Mouse (Mus musculus): ENCODE measurements around the gene Als2. TPM values are rescaled to one million over a fixed set of nuclear protein-coding genes. Genes with fewer than 3 reads are reported as not detected.

The Als2 gene
- total RNA-seq, 2 experiments from 2014 or later: 22.8 to 24.7 TPM

DNA sequence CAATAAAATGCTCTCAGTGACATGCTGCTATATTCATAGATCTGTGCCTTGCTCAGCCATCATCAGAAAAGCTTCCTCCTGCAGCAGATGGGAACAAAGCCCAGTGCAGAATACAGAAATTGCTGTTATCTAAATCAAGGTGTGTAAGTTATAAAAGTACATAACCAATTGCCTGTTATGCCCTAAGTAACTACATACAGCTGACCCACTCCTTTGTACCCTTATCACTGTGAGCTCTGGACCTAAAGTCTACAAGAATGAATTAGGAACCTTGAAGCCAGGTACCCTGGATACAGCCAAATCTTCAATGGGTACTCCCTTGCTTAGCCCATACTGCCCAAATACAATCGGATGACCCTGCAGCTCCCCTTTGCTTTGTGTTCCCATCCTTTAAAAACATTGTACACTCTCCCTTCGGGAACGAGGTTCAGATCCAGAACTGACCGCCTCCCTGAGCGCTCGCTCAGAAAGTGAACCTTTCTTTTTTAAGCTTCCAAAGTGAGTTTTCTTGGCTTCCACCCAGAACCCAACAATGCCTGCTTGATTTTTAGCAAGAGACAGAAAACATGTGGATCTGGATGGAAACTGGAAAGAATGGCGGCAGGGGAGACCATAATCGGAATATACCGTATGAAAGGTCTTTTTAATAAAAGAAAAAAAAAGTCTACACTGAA lies 70.7 kb downstream of the Als2 start:
- no peak for DNase-seq (ENCODE audit: low spot score in 2 of 2)

GRCm38 (mm10) chr1:59163918-59164317 lies 73.1 kb downstream of the Als2 start:
- no peak for DNase-seq (ENCODE audit: low spot score in 2 of 2)

- no peak for DNase-seq (ENCODE audit: low spot score in 2 of 2)
Observed at GRCm38 (mm10) chr1:59163030-59163461, 74.0 kb downstream of the Als2 start, which contains the start of gene Mpp4. Gene Mpp4 (minus strand): TSS chr1:59163389.

GRCm38 (mm10) chr1:59162309-59163024 lies 74.6 kb downstream of the Als2 start:
- no peak for DNase-seq (ENCODE audit: low spot score in 2 of 2)

DNA sequence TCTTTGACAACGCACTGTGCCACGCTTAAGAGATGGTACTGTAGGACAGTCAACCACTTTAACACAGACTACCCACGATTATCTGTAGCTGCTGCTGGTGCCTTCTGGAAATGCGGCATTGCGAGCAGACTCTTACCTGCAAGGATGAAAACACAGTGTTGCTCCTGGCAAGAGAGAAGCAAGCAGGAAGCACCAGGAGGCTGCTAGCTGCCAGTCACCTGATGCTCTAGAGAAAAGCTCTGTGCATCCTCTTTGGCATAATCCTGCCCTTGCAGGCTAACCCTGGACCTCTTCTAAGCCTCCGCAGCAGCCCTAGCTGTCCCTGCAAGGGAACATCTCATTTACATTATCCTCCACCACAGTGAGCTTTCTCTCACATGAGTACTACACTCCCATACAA lies 75.6 kb downstream of the Als2 start:
- DNase-seq (ENCODE audit: low spot score in 2 of 2): no peak

DNA sequence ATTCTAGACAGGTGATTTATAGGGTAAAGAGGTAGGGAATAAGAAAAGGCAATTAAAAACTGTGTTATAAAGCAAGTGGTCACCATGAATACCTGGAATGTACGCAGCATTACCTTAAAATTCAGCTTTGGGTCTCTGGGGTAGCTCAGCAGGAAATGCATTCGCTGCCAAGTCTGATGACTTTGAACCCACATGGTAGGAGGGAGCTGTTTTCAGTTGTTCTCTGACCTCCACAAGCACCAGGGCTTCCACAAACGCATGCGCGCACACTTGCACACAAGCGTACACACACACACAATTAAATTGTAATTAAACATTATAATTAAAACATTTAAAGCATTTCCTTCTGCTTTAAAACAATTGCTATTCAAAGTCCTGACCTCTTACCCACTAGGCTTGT lies 76.2 kb downstream of the Als2 start:
- DNase-seq (ENCODE audit: low spot score in 2 of 2): no peak

- no peak for DNase-seq (ENCODE audit: low spot score in 2 of 2)
Observed at GRCm38 (mm10) chr1:59159136-59159535, 77.9 kb downstream of the Als2 start.

DNA sequence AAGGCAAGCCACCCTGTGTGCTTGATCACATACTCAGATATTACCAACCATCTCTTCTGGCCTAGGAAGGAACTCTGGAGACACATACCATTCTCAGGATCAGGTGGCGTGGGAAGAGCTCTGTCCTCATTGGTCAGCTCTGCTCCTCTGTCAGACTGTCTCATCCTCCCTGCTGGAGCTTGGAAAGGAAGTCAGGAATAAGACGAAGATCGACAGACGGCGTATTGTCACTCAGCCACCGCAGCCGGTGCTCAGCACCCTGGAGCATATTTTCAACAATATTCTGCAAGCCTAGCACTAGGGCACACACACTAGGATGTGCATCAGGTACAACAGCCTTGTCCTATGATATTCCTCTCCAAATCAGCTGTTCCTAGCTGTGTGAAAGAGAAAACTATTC lies 78.5 kb downstream of the Als2 start:
- no peak for DNase-seq (ENCODE audit: low spot score in 2 of 2)

DNA sequence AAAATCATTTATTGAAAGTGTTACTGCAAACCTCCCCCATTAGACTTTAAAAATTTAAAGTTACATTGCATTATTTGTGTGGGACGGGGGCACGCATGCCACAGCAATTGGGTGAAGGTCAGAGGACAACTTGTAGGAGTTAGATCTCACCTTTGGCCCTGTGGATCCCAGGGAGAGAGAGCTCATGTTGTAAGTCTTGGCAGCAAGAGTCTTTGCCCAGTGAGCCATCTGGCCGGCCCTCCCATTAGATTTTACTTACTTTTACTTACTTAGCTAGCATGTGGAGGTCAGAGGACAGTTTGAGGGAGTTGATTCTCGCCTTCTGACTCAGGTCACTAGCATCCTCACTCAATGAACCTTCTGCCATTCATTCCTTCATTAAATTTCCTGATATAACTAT lies 79.2 kb downstream of the Als2 start:
- no peak for DNase-seq (ENCODE audit: low spot score in 2 of 2)

- DNase-seq (ENCODE audit: low spot score in 2 of 2): no peak
Observed at GRCm38 (mm10) chr1:59152346-59152745, 84.7 kb downstream of the Als2 start.

DNA sequence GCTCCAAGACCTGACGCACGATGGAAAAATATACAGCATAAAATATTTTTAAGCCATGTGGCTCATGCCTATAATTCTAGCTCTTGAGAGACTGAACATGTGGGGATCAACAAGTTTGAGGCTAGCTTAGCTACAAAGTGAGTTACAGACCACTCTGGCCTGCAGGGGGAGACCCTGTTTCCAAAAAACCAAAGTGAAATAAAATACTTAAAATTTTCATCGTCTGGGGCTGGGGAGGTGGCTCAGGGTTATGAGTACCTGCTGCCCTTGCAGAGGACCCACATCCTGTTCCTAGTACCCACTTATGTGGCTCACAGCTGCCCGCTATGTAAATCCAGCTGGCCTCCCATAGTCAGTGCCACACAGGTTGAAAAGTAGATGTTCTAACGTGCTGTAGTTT lies 86.5 kb downstream of the Als2 start:
- no peak for DNase-seq (ENCODE audit: low spot score in 2 of 2)

- DNase-seq (ENCODE audit: low spot score in 2 of 2): no peak
Observed at GRCm38 (mm10) chr1:59144543-59144942, 92.5 kb downstream of the Als2 start.

DNA sequence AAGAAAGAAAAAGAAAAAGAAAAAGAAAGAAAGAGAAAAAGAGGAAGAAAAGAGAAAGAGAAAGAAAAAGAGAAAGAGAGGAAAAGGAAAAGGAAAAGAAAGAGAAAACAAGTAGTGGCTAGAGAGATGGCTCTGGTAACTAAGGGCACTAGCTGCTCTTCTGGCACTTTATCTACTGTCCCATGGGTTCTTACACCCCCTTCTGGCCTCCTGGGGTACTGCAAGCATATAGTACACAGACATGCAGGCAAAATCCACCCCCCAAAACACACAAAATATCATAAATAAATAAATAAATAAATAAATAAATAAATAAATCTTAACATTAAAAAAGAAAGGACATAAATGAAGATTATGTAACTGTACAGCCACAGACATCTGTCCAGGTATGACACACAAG lies 94.2 kb downstream of the Als2 start:
- peak; percentile 37 to 50 for DNase-seq (ENCODE audit: low spot score in 2 of 2)

DNA sequence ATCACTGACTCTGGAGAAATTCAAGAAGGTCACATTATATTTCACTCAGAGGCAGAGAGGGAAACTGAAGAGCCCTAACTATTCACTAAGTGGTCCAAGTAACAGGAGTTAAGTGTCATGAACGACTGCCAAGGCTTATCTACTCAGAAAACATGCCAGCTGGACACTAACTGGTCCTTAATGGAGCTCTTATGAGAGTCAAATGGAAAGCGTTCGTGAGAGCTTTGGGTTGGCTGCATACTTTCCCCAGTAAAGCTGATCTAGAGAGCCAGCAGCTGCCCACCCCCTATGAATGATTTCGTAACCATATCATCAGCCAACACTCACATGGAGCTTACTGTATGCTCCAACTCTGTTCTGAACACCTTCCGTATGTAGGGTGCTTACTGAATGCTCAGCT lies 102.6 kb downstream of the Als2 start:
- DNase-seq (ENCODE audit: low spot score in 2 of 2): no peak

DNA sequence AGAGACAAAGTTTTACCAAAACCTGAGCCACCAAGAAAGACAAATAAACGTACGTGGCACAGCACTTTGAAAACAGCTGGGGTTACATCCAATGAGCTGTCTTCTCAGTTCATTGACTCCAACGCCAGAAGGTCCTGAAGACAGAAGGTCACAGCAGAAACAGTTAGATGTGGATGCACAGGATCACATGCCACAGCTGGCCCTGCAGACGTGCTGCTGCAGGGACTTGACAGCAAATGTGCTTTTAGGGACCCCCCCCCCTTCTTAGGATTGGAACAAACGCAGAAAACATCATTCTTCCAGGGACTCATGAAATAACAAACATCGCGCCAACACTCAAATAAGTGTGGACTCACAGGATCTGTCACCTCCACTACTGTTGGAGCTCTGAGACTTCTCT lies 108.2 kb downstream of the Als2 start:
- DNase-seq (ENCODE audit: low spot score in 2 of 2): no peak

GRCm38 (mm10) chr1:59125558-59125957 lies 111.5 kb downstream of the Als2 start:
- DNase-seq (ENCODE audit: low spot score in 2 of 2): no peak

GRCm38 (mm10) chr1:59119720-59120457 lies 117.1 kb downstream of the Als2 start, which contains the start of gene Tmem237:
Gene Tmem237 (minus strand): TSS chr1:59120408.
- DNase-seq (ENCODE audit: low spot score in 2 of 2): peak; percentile 92 to 94

Other genes starting within 250 kb of the Als2 start
- not detected for gene C2cd6, start 142.3 kb downstream of the Als2 start, total RNA-seq (2021)
- 10 to 100 TPM; 11.2 to 12.7 TPM for gene Tmem237, start 116.8 kb downstream of the Als2 start, total RNA-seq (2021)
- gene Mpp4, start 73.8 kb downstream of the Als2 start, total RNA-seq (2021): under 1 TPM; 0.37 to 0.52 TPM
- gene Cdk15, start 19.7 kb upstream of the Als2 start, total RNA-seq (2021): 1 to 10 TPM in 1 of 2 experiments, under 1 TPM in 1; 0.96 to 1.3 TPM
- gene Fzd7, start 245.2 kb upstream of the Als2 start, total RNA-seq (2021): 10 to 100 TPM; 37.2 to 38.3 TPM